Mouse (Mus musculus): ENCODE results near the gene Prss8. TPM values are rescaled to one million over a fixed set of nuclear protein-coding genes. Genes with fewer than 3 reads are reported as not detected.

The Prss8 gene
- total RNA-seq, 2 experiments from 2014 or later: 0.26 to 0.38 TPM

DNA sequence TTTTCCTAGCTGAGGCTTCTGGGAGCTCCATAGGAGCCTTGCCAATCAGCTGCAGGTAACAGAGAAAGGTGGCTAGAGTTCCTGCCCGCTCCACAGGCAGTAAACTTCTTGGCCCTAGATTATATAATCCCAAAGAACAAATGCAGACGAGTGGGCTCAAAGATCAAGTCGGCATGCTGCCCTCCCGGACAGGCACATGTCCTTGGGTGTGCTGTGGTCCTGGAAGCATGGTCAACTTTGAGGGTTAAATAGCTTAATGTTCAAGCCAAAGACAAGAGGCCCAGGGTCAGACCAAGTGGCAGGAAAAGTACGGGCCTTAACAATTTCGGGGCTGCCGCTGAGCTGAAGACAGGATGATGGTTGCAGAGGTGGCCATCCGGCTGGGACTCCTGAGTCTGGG lies 3.8 kb downstream of the Prss8 start:
- intact Hi-C loops (cut with DNase I): no loop called here
- H3K4me3 ChIP-seq: no peak overlapping the region
- TF ChIP-seq CTCF (IDR thresholded peaks at IDR 0.05): no peak
- H3K27ac ChIP-seq: no peak overlapping the region
- DNase-seq (ENCODE audit: extremely low spot score in 1 of 2, low spot score in 2 of 2): no peak

GRCm38 (mm10) chr7:127925252-127925651 lies 4.7 kb downstream of the Prss8 start:
- TF ChIP-seq CTCF (IDR thresholded peaks at IDR 0.05): no peak
- Histone ChIP-seq H3K27ac (no peak overlapping the region), H3K4me3 (no peak overlapping the region)
- no peak for DNase-seq (ENCODE audit: extremely low spot score in 1 of 2, low spot score in 2 of 2)
- intact Hi-C loops (cut with DNase I): no loop called here

GRCm38 (mm10) chr7:127923714-127924113 lies 6.2 kb downstream of the Prss8 start:
- no peak overlapping the region for H3K27ac ChIP-seq
- intact Hi-C loops (cut with DNase I): no loop called here
- no peak for TF ChIP-seq CTCF (IDR thresholded peaks at IDR 0.05)
- H3K4me3 ChIP-seq: no peak overlapping the region
- no peak for DNase-seq (ENCODE audit: extremely low spot score in 1 of 2, low spot score in 2 of 2)

DNA sequence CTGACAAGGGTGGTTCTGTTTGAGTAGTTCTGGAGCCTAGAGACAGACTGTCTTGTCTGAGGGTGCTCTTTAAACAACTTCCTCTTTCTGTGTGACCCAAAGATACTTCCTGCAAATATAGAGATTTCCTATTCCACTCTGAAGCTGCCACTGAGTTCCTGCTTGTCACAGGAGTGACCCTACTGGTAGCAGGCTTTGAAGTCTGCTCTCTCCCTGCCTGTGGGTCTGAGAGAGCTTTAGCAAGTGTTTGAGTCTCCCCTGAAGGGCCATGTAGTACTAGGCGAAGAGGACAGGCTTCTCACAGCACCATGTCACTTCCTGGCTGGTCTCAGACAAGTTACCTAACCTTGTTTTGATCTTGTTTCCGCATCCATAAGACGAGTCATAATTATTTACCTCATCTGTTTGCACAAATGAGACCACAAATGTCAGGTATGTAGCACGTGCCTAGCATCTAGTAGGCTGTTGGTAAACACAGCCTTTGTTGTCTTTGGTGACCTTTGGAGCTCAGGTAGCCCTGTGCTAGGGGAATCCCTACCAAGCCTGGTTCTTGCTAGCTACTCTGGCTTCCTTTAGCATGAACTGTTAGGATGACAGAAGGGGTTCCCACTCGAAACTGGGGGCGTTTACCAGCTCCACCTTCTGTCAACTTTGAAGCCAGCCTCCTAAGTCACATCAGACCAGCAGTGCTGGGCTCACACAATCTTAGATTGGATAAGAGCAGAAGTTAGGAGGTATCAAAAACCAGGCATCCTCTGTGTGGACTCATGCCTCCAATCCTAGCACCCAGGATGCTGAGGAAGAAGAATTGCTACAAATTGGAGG lies 7.2 kb downstream of the Prss8 start:
- intact Hi-C loops (cut with DNase I): no loop called here
- Histone ChIP-seq H3K27ac (peak overlapping the region; percentile 44), H3K4me3 (no peak overlapping the region)
- TF ChIP-seq CTCF (IDR thresholded peaks at IDR 0.05): no peak
- no peak for DNase-seq (ENCODE audit: extremely low spot score in 1 of 2, low spot score in 2 of 2)

DNA sequence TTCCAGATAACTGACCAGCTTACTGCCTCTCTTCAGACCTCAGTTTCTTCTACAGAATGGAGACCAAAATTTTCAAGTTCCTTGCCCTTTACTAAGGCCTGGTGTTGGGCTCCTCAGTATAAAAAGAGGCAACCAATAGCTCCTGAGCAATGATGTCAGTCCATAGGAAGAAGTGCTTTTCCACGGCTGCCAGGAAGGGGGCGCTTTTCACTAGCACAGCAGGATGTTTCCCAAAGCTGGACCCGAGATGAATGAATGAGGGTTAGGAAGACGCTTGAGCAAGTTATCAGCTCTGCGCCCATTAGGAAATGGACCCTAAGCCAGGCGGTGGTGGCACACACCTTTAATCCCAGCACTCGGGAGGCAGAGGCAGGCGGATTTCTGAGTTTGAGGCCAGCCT lies 8.4 kb downstream of the Prss8 start:
- intact Hi-C loops (cut with DNase I): no loop called here
- Histone ChIP-seq H3K4me3 (no peak overlapping the region), H3K27ac (no peak overlapping the region)
- no peak for DNase-seq (ENCODE audit: extremely low spot score in 1 of 2, low spot score in 2 of 2)
- TF ChIP-seq CTCF (IDR thresholded peaks at IDR 0.05): peak; percentile 43

DNA sequence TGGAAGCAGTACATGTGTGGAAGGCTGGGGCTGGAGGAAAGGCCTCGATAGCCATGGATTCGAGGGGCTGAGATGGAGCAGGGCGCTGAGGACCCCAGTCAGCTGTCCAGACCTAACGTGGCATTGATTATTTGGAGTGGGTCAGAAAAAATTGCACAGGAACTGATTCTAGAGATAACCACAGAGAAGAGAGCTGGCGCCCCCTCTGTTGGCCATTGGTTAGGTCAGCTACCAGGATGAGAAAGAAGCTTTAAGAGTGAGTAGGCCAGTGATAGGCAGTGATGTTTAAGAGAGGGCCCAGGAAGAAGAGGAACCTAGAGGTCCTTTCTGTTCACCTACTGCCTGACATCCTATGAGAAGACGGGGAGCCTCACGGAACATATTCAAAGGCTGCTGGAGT lies 10.6 kb downstream of the Prss8 start:
- no peak overlapping the region for H3K4me3 ChIP-seq
- no peak overlapping the region for H3K27ac ChIP-seq
- DNase-seq (ENCODE audit: extremely low spot score in 1 of 2, low spot score in 2 of 2): no peak
- intact Hi-C loops (cut with DNase I): no loop called here
- TF ChIP-seq CTCF (IDR thresholded peaks at IDR 0.05): peak; percentile 43

DNA sequence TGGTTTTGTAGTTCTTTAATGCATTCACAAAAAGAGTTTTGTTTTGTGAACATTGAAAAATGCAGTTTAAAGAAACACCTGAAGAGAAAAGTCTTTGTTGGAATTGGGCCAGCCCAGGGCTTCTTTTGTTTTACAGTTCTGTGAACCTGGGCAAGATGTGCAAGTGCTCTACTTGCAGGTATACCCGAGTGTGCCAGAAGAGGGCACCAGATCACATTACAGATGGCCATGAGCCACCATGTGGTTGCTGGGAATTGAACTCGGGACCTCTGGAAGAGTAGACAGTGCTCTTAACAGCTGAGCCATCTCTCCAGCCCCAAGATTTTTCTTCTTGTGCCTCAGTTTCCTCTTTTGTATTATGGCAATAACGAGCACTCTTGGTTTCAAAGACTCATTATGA lies 11.7 kb downstream of the Prss8 start:
- no peak overlapping the region for H3K27ac ChIP-seq
- peak; percentile 56 for TF ChIP-seq CTCF (IDR thresholded peaks at IDR 0.05)
- H3K4me3 ChIP-seq: no peak overlapping the region
- no peak for DNase-seq (ENCODE audit: extremely low spot score in 1 of 2, low spot score in 2 of 2)
- intact Hi-C loops (cut with DNase I): no loop called here

DNA sequence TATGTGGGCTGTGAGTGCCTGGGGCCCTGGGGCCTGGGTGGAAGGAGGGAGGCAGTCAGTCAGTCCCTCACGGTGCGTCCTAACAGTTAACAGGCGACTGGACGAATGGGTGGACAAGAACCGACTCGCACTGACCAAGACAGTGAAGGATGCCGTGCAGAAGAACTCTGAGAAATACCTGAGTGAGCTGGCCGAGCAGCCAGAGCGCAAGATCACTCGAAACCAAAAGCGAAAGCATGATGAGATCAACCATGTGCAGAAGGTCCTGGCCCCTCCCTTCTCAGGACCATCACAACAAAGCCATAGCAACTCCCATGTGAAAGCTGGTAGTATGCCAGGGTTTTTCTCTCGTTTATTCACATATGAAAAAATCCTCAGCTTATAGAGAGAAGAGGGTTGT lies 14.6 kb downstream of the Prss8 start:
- intact Hi-C loops (cut with DNase I): no loop called here
- DNase-seq (ENCODE audit: extremely low spot score in 1 of 2, low spot score in 2 of 2): no peak
- H3K27ac ChIP-seq: no peak overlapping the region
- H3K4me3 ChIP-seq: no peak overlapping the region
- no peak for TF ChIP-seq CTCF (IDR thresholded peaks at IDR 0.05)

DNA sequence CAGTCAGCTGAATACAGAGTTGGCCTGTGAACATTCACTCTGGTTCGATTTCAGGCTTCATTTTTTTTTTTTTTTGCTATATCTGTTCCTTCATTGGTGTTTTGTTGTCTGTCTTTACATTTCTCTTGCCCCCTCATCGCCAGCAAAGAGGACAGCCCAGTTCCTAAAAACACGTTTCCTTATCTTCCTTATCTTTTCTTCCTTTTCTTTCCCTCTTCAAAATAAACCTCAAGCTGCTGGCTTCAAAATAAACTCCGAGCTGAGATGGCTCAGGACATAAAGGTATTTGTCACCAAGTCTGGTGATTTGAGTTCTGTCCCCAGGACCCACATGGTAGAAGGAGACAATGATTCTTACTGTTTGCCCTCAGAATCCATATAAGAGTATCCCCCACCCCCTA lies 17.0 kb downstream of the Prss8 start:
- no peak for DNase-seq (ENCODE audit: extremely low spot score in 1 of 2, low spot score in 2 of 2)
- Histone ChIP-seq H3K27ac (peak overlapping the region; percentile 98), H3K4me3 (peak overlapping the region; percentile 92)
- TF ChIP-seq CTCF (IDR thresholded peaks at IDR 0.05): no peak
- intact Hi-C loops (cut with DNase I): loop anchor here (2.0 kb wide), 3 partner anchors 22 to 54 kb away; partner anchors contain the start of genes Fus, Zfp646 and Zfp668

DNA sequence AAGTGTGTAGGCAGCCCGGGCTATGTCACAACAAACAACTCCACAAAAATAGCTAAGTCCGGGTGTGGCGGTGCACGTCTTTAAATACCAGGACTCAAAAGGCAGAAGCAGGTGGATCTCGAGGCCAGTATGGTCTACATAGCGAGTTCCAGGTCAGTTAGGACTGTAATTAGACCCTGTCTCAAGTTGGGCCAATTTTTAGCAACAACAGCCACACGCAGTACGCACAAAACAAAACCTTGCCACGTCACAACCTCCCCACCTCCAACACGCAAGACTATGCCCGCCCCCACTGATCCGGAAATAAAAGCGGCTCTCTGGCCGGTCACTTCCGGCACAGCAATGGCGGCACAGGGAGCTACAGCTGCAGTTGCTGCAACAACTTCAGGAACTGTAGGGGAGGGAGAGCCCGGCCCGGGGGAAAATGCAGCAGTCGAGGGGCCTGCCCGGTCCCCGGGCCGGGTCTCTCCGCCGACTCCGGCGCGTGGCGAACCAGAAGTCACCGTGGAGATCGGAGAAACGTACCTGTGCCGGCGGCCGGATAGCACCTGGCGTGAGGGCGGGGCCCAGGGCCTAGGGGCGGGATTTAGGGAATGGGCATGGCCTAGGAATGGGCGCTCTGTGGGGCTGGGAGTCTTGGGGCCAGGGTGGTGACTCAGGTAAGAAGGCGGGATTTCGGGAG lies 17.6 kb downstream of the Prss8 start, which contains the start of gene Kat8:
Gene Kat8, plus strand, starts transcription at position 327 of the 682 bp plus-strand sequence.
- TF ChIP-seq CTCF (IDR thresholded peaks at IDR 0.05): no peak
- peak; percentile 82 to 85 for DNase-seq (ENCODE audit: extremely low spot score in 1 of 2, low spot score in 2 of 2)
- intact Hi-C loops (cut with DNase I): loop anchor here (2.0 kb wide), 3 partner anchors 22 to 54 kb away; partner anchors contain the start of genes Fus, Zfp646 and Zfp668
- Histone ChIP-seq H3K4me3 (peak within 1 kb of the TSS; percentile 92), H3K27ac (peak within 1 kb of the TSS; percentile 98)

DNA sequence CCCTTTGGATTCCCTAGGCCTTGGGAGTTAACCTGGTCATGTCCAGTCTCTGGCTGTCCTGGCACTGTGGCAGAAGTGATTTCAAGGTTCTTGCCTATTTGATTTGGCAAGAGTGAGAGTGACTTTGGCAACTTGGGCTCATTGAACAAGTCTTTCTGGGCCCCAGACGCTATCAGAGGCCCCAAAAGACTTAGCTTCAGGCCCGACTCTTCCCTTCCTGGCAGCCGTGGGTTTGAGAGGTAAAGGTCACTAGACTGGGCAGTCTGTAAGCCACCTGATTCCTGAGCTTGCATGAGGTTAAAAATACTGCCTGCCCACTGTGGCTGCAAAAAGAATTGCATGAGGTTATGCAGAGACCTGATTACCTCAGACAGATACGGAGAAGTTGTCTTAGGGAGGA lies 21.2 kb downstream of the Prss8 start:
- intact Hi-C loops (cut with DNase I): no loop called here
- DNase-seq (ENCODE audit: extremely low spot score in 1 of 2, low spot score in 2 of 2): no peak
- no peak overlapping the region for H3K4me3 ChIP-seq
- no peak overlapping the region for H3K27ac ChIP-seq
- no peak for TF ChIP-seq CTCF (IDR thresholded peaks at IDR 0.05)

DNA sequence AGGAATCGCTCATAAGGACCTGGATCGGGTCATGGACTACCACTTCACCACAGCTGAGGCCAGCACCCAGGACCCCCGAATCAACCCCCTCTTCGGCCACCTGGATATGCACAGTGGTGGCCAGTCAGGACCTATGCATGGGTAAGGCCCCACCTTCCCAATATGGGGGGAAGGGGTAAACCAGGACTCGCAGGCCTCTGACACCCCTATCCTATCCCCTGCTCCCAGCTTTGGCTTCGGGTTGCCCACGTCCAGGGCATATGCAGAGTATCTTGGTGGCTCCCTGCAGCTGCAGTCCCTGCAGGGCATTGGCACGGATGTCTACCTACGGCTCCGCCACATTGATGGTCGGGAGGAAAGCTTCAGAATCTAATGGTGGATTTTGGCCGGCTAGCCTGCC lies 22.0 kb downstream of the Prss8 start:
- TF ChIP-seq CTCF (IDR thresholded peaks at IDR 0.05): no peak
- no peak for DNase-seq (ENCODE audit: extremely low spot score in 1 of 2, low spot score in 2 of 2)
- Histone ChIP-seq H3K27ac (no peak overlapping the region), H3K4me3 (no peak overlapping the region)
- intact Hi-C loops (cut with DNase I): no loop called here
